Mouse (Mus musculus): Measurements from ENCODE around the gene Pdzk1ip1. TPM values are rescaled to one million over a fixed set of nuclear protein-coding genes. Genes with fewer than 3 reads are reported as not detected.

Gene Pdzk1ip1
- under 1 TPM; 0.42 to 0.67 TPM for total RNA-seq (2021)
- long read RNA-seq, experiment 1 = 0 reads
- long read RNA-seq, experiment 2 = 0 reads

GRCm38 (mm10) chr4:115088611-115089338, at the start of gene Pdzk1ip1:
TSS of gene Pdzk1ip1 (plus strand) at chr4:115088708.
- DNase-seq = no peak

- no peak for DNase-seq
Measured at GRCm38 (mm10) chr4:115045621-115046020, 42.9 kb upstream of the Pdzk1ip1 start.

- DNase-seq = peak; percentile 72 to 83
Measured at GRCm38 (mm10) chr4:115047750-115048149, 40.8 kb upstream of the Pdzk1ip1 start.

GRCm38 (mm10) chr4:115048190-115048589, 40.3 kb upstream of the Pdzk1ip1 start:
- no peak for DNase-seq

GRCm38 (mm10) chr4:115051245-115051644, 37.3 kb upstream of the Pdzk1ip1 start:
- no peak for DNase-seq

GRCm38 (mm10) chr4:115052343-115053005, 36.0 kb upstream of the Pdzk1ip1 start:
- peak; percentile 78 to 88 for DNase-seq

- DNase-seq = no peak
Measured at GRCm38 (mm10) chr4:115055044-115055443, 33.5 kb upstream of the Pdzk1ip1 start.

- no peak for DNase-seq
Measured at GRCm38 (mm10) chr4:115055691-115056090, 32.8 kb upstream of the Pdzk1ip1 start.

- DNase-seq = peak in 1 of 2 experiments; percentile 69
Measured at GRCm38 (mm10) chr4:115056371-115056920, 32.1 kb upstream of the Pdzk1ip1 start, which contains the start of gene Tal1. TSS of gene Tal1 (plus strand) at chr4:115056426.

- peak; percentile 82 to 85 for DNase-seq
Measured at GRCm38 (mm10) chr4:115056921-115057673, 31.4 kb upstream of the Pdzk1ip1 start.

GRCm38 (mm10) chr4:115057674-115058316, 30.7 kb upstream of the Pdzk1ip1 start:
- peak; percentile 19 to 59 for DNase-seq

GRCm38 (mm10) chr4:115058317-115058761, 30.2 kb upstream of the Pdzk1ip1 start:
- peak; percentile 61 to 67 for DNase-seq

GRCm38 (mm10) chr4:115058871-115059590, 29.5 kb upstream of the Pdzk1ip1 start:
- DNase-seq = peak; percentile 43 to 58

GRCm38 (mm10) chr4:115059871-115060270, 28.6 kb upstream of the Pdzk1ip1 start:
- peak; percentile 55 to 59 for DNase-seq

- no peak for DNase-seq
Measured at GRCm38 (mm10) chr4:115060753-115061152, 27.8 kb upstream of the Pdzk1ip1 start.

GRCm38 (mm10) chr4:115062540-115062874, 26.0 kb upstream of the Pdzk1ip1 start:
- DNase-seq = peak in 1 of 2 experiments; percentile 34

- DNase-seq = peak in 1 of 2 experiments; percentile 31
Measured at GRCm38 (mm10) chr4:115062875-115063517, 25.5 kb upstream of the Pdzk1ip1 start.

- DNase-seq = no peak
Measured at GRCm38 (mm10) chr4:115063518-115064239, 24.8 kb upstream of the Pdzk1ip1 start.

- no peak for DNase-seq
Measured at GRCm38 (mm10) chr4:115071668-115072067, 16.8 kb upstream of the Pdzk1ip1 start.

- DNase-seq = no peak
Measured at GRCm38 (mm10) chr4:115074789-115075188, 13.7 kb upstream of the Pdzk1ip1 start.

Measured in heart, adult 18-20 months (tissue).